Mouse (Mus musculus): Measurements from ENCODE around the gene Arl15.

GRCm38 (mm10) chr13:113976936-113977335, 182.6 kb downstream of the Arl15 start:
- no peak for TF ChIP-seq CTCF (IDR thresholded peaks at IDR 0.05)
- TF ChIP-seq EP300 (IDR thresholded peaks at IDR 0.05) = no peak
